Mouse (Mus musculus) bone marrow macrophage, adult 2 months (primary cell): ENCODE measurements around the gene Pi4ka.

Source experiments
- CTCF ChIP-seq: IDR thresholded peaks from 2 replicates; pipeline ENCODE4 v1.5.1; 2012; ENCODE audit warnings: low read depth, mild to moderate bottlenecking, low read length, moderate library complexity
- POLR2A ChIP-seq: IDR thresholded peaks from 2 replicates; pipeline ENCODE4 v1.6.1; 2012; ENCODE audit warnings: mild to moderate bottlenecking, low read depth, low read length, borderline replicate concordance

GRCm38 (mm10) chr16:17326064-17326463 is 80.0 kb downstream of the Pi4ka start:
- TF ChIP-seq POLR2A (no peak), CTCF (no peak)
